In genomic region chr19:18590942-18591354, GRCm38 (mm10) we compare ENCODE assay signal across 15 mouse cellular contexts. TPM values are rescaled to one million over a fixed set of nuclear protein-coding genes. Genes with fewer than 3 reads are reported as not detected.
A peak's percentile ranks its signal among the peaks of the same experiment; 100 is the strongest.
DNase-seq lines count a peak whose midpoint lies in the region; ATAC-seq and TF ChIP-seq lines count a peak whose summit lies in the region.
"Had no signal": no experiment of that assay in that cellular context is flagged by ENCODE, and none has a peak within 500 bp of the region (broad histone marks: within the 10 kb centered on the region; RNA-seq: fewer than 3 reads in every experiment).

No protein-coding gene starts in this region.

- no peak for TF ChIP-seq EP300 in heart, adult 2 months (IDR thresholded peaks at IDR 0.05; ENCODE audit: insufficient read depth, low read depth, low read length)

- H3K9ac ChIP-seq in heart, adult 2 months (ENCODE audit: low read depth, low read length), result no peak overlapping the region
- H3K9ac ChIP-seq in midbrain, postnatal 0 days (replicated peaks; ENCODE audit: low read length, poor library complexity, severe bottlenecking), result no peak overlapping the region
- H3K9ac ChIP-seq in midbrain, embryonic 16.5 days (ENCODE audit: low read depth, low read length), result no peak overlapping the region
- H3K9ac ChIP-seq: embryonic facial prominence, embryonic 12.5 days; forebrain, embryonic 15.5 days; lung, embryonic 14.5 days had no signal

- H3K4me3 ChIP-seq in heart, adult 2 months, result no peak overlapping the region
- no peak overlapping the region for H3K4me3 ChIP-seq in midbrain, postnatal 0 days (ENCODE audit: low read depth, low read length)
- no peak overlapping the region for H3K4me3 ChIP-seq in midbrain, embryonic 16.5 days (ENCODE audit: low read depth, low read length)
- H3K4me3 ChIP-seq: embryonic facial prominence, embryonic 12.5 days; forebrain, embryonic 15.5 days; hindbrain, embryonic 10.5 days had no signal

- no peaks in the 10 kb centered on the region for H3K79me2 ChIP-seq in heart, adult 2 months (replicated peaks; ENCODE audit: control insufficient read depth, insufficient read depth, low read length)

- peak; percentile 14 for DNase-seq in heart, adult 2 months
- no peak for DNase-seq in heart, postnatal 10 days
- no peak for DNase-seq in midbrain, postnatal 0 days (ENCODE audit: low spot score)
- DNase-seq in layer of hippocampus, postnatal 10 days (ENCODE audit: low spot score in 2 of 2), result no peak
- no peak for DNase-seq in ovary, postnatal 36 days (ENCODE audit: low spot score)
- DNase-seq: cerebellum, adult 9-10 months; left cerebral cortex, postnatal 4 days; lung, embryonic 14.5 days had no signal

- H3K27me3 ChIP-seq in heart, adult 2 months (ENCODE audit: control insufficient read depth, insufficient read depth, low read length), result no peaks in the 10 kb centered on the region
- no peaks in the 10 kb centered on the region for H3K27me3 ChIP-seq in midbrain, postnatal 0 days (ENCODE audit: insufficient read depth, low read length)
- H3K27me3 ChIP-seq in midbrain, embryonic 16.5 days (ENCODE audit: control insufficient read depth, insufficient read depth, low read depth, low read length), result no peaks in the 10 kb centered on the region
- H3K27me3 ChIP-seq: CH12.LX; embryonic facial prominence, embryonic 12.5 days; forebrain, embryonic 15.5 days had no signal

- H3K9me3 ChIP-seq in midbrain, postnatal 0 days (ENCODE audit: low read length), result no peaks in the 10 kb centered on the region
- H3K9me3 ChIP-seq in midbrain, embryonic 16.5 days (replicated peaks; ENCODE audit: control insufficient read depth, low read length, poor library complexity, severe bottlenecking), result no peaks in the 10 kb centered on the region
- H3K9me3 ChIP-seq: embryonic facial prominence, embryonic 12.5 days; forebrain, embryonic 15.5 days; hindbrain, embryonic 10.5 days had no signal

- no peak for TF ChIP-seq POLR2A in heart, adult 2 months (IDR thresholded peaks at IDR 0.05; ENCODE audit: insufficient read depth, low read depth, low read length)

- intact Hi-C loops in heart, adult 2 months (cut with DNase I), result no loop called here
- intact Hi-C loops in heart, postnatal 10 days (cut with DNase I), result no loop called here

- no peak for TF ChIP-seq CTCF in heart, adult 2 months (IDR thresholded peaks at IDR 0.05)
- TF ChIP-seq CTCF in midbrain, postnatal 0 days (IDR thresholded peaks at IDR 0.05), result no peak

- no peak overlapping the region for H3K4me2 ChIP-seq in midbrain, postnatal 0 days (ENCODE audit: low read depth, low read length, poor library complexity, severe bottlenecking)
- no peak overlapping the region for H3K4me2 ChIP-seq in midbrain, embryonic 16.5 days (ENCODE audit: low read length)
- H3K4me2 ChIP-seq: embryonic facial prominence, embryonic 12.5 days; forebrain, embryonic 15.5 days; lung, embryonic 14.5 days had no signal

- H3K36me3 ChIP-seq in heart, adult 2 months (ENCODE audit: control insufficient read depth, insufficient read depth, low read length), result peaks cover 10% of the 10 kb centered on the region
- H3K36me3 ChIP-seq in midbrain, postnatal 0 days (ENCODE audit: insufficient read depth, low read length), result no peaks in the 10 kb centered on the region
- H3K36me3 ChIP-seq in midbrain, embryonic 16.5 days (ENCODE audit: control insufficient read depth, insufficient read depth, low read length), result no peaks in the 10 kb centered on the region
- H3K36me3 ChIP-seq: embryonic facial prominence, embryonic 12.5 days; forebrain, embryonic 15.5 days; hindbrain, embryonic 10.5 days had no signal

- peak; percentile 35; the same call in 1 of the 2 replicates for ATAC-seq in midbrain, postnatal 0 days (ENCODE audit: low FRiP score)
- no peak for ATAC-seq in midbrain, embryonic 16.5 days
- peak; percentile 92 for ATAC-seq in common myeloid progenitor, adult 5-6 weeks (replicated peaks; ENCODE audit: low read depth, poor library complexity, severe bottlenecking)
- ATAC-seq in megakaryocyte progenitor cell, adult 5-6 weeks (replicated peaks; ENCODE audit: poor library complexity), result peak; percentile 89
- ATAC-seq: forebrain, embryonic 15.5 days had no signal

- 50% methylated on average over 5 of the region's 5 CpGs for WGBS in heart, adult 2 months
- 41% methylated on average over 5 of the region's 5 CpGs for WGBS in midbrain, postnatal 0 days
- 34% methylated on average over 5 of the region's 5 CpGs for WGBS in midbrain, embryonic 16.5 days

- H3K27ac ChIP-seq in heart, adult 2 months, result no peak overlapping the region
- H3K27ac ChIP-seq in midbrain, postnatal 0 days (ENCODE audit: low read depth, low read length), result no peak overlapping the region
- no peak overlapping the region for H3K27ac ChIP-seq in midbrain, embryonic 16.5 days (ENCODE audit: low read length)
- H3K27ac ChIP-seq: embryonic facial prominence, embryonic 12.5 days; forebrain, embryonic 15.5 days had no signal

- peaks cover 5% of the 10 kb centered on the region for H3K4me1 ChIP-seq in heart, adult 2 months (ENCODE audit: control insufficient read depth, insufficient read depth, low read length)
- H3K4me1 ChIP-seq in midbrain, postnatal 0 days (ENCODE audit: insufficient read depth, low read length), result no peaks in the 10 kb centered on the region; the same call in 1 of the 2 replicates
- peaks cover 12% of the 10 kb centered on the region for H3K4me1 ChIP-seq in midbrain, embryonic 16.5 days (ENCODE audit: control insufficient read depth, insufficient read depth, low read length)
- H3K4me1 ChIP-seq: forebrain, embryonic 15.5 days had no signal

RNA-seq across cellular contexts. Expression of gene Ostf1, which starts 40.7 kb away (rescaled TPM):
- 10 to 100 TPM; 35.3 to 37.6 TPM for total RNA-seq in heart, adult 2 months (2021)
- 29.5 and 31.5 TPM in 2 replicates for polyA plus RNA-seq in heart, adult 2 months (2012; rRNA removed)
- 10 to 100 TPM; 60.3 to 64.1 TPM for total RNA-seq in heart, postnatal 10 days (2021)
- 17.7 and 22.7 TPM in 2 replicates for total RNA-seq in midbrain, postnatal 0 days (2014; rRNA removed)
- 32.8 and 37.6 TPM in 2 replicates for polyA plus RNA-seq in midbrain, postnatal 0 days (2015; fragmentation: Nextera tagmentation; extraction: Ambion mirVana)
- 32.1 and 32.2 TPM in 2 replicates for polyA plus RNA-seq in midbrain, embryonic 16.5 days (2015; fragmentation: Nextera tagmentation; extraction: Ambion mirVana)
- total RNA-seq in common myeloid progenitor, adult 5-6 weeks (2017), result 99.8 and 109 TPM in 2 replicates
- 159 and 171 TPM in 2 replicates for total RNA-seq in megakaryocyte progenitor cell, adult 5-6 weeks (2015)
- 183 and 192 TPM in 2 replicates for total RNA-seq in megakaryocyte progenitor cell, adult 5-6 weeks (2017)
- total RNA-seq in layer of hippocampus, postnatal 10 days (2021), result 10 to 100 TPM; 30.6 to 38.2 TPM

RNA-seq across cellular contexts. Expression of gene Nmrk1, which starts 40.8 kb away (rescaled TPM):
- total RNA-seq in heart, adult 2 months (2021), result 1 to 10 TPM; 2.3 to 2.5 TPM
- 5.4 and 9.7 TPM in 2 replicates for polyA plus RNA-seq in heart, adult 2 months (2012; rRNA removed)
- 1 to 10 TPM; 3.3 TPM for total RNA-seq in heart, postnatal 10 days (2021)
- 3.4 and 3.9 TPM in 2 replicates for total RNA-seq in midbrain, postnatal 0 days (2014; rRNA removed)
- polyA plus RNA-seq in midbrain, postnatal 0 days (2015; fragmentation: Nextera tagmentation; extraction: Ambion mirVana), result 3.9 and 4.3 TPM in 2 replicates
- 6.2 and 6.7 TPM in 2 replicates for polyA plus RNA-seq in midbrain, embryonic 16.5 days (2015; fragmentation: Nextera tagmentation; extraction: Ambion mirVana)
- total RNA-seq in common myeloid progenitor, adult 5-6 weeks (2017), result 4.0 and 7.6 TPM in 2 replicates
- total RNA-seq in megakaryocyte progenitor cell, adult 5-6 weeks (2015), result 10.1 TPM in 2 replicates
- total RNA-seq in megakaryocyte progenitor cell, adult 5-6 weeks (2017), result 4.6 and 4.9 TPM in 2 replicates
- 1 to 10 TPM; 7.4 to 8.0 TPM for total RNA-seq in layer of hippocampus, postnatal 10 days (2021)

Comparison
In these comparisons a context has a peak if more than half of its experiments do, and no peak if none do; other contexts are left out.
1. DNase-seq: peak in heart, adult 2 months (2 of 2); none in heart, postnatal 10 days (0 of 2), midbrain, postnatal 0 days (single experiment), layer of hippocampus, postnatal 10 days (0 of 2) and ovary, postnatal 36 days (single experiment).